Mouse (Mus musculus) neural tube, embryonic 13.5 days (tissue): ENCODE measurements around the gene Amn. TPM values are rescaled to one million over a fixed set of nuclear protein-coding genes. Genes with fewer than 3 reads are reported as not detected.

Experiments
- polyA plus RNA-seq: library from polyadenylated mRNA; unstranded; fragments of >200 nt; fragmentation: Nextera tagmentation; extraction: Ambion mirVana; gene quantifications from 2 replicates; pipeline ENCODE4 v1.2.1, GENCODE M21; 2015

Amn gene
- polyA plus RNA-seq, 1 experiment from 2014 or later: 5.1 TPM

Other genes with a start within 250 kb of the Amn start
- gene Rcor1, start 231.7 kb upstream of the Amn start, polyA plus RNA-seq: 5.8 and 6.8 TPM in 2 replicates
- 15.9 and 17.5 TPM in 2 replicates for gene Traf3, start 104.7 kb upstream of the Amn start, polyA plus RNA-seq
- not detected in 2 replicates for gene 4930595D18Rik, start 86.6 kb upstream of the Amn start, polyA plus RNA-seq
- gene Cdc42bpb, start 106.6 kb downstream of the Amn start, polyA plus RNA-seq: 34.0 and 41.4 TPM in 2 replicates
- 1.4 TPM in 1 of 2 replicates, not detected in the other for gene Lbhd2, start 135.7 kb downstream of the Amn start, polyA plus RNA-seq
- gene Exoc3l4, start 145.9 kb downstream of the Amn start, polyA plus RNA-seq: 1.1 and 2.3 TPM in 2 replicates
- gene Tnfaip2, start 171.4 kb downstream of the Amn start, polyA plus RNA-seq: 0.98 and 1.9 TPM in 2 replicates
- 1.6 TPM in 2 replicates for gene Gm266, start 214.7 kb downstream of the Amn start, polyA plus RNA-seq